Mouse (Mus musculus) myocyte (in vitro differentiated cells): ENCODE measurements around the gene Palld.

Source experiments
- CEBPB ChIP-seq: IDR thresholded peaks from 2 replicates; pipeline ENCODE4 v1.6.1; 2011; ENCODE audit warnings: mild to moderate bottlenecking, moderate library complexity; ENCODE audit not compliant: poor library complexity, insufficient read depth, severe bottlenecking
- E2F4 ChIP-seq: IDR thresholded peaks from one replicate; pipeline ENCODE4 v1.6.1; 2011; ENCODE audit warnings: mild to moderate bottlenecking, control low read depth, moderate library complexity; ENCODE audit not compliant: insufficient read depth
- MAX ChIP-seq: IDR thresholded peaks from one replicate; pipeline ENCODE4 v1.6.1; 2011; ENCODE audit warnings: low read depth, mild to moderate bottlenecking, control low read depth
- MYOD1 ChIP-seq, 3 experiments: IDR thresholded peaks; one replicate each; pipeline ENCODE4 v1.6.1; 2011; ENCODE audit warnings: control low read depth in 2 of 3, low read depth in 2 of 3, mild to moderate bottlenecking in 2 of 3, moderate library complexity in 1 of 3; ENCODE audit not compliant: insufficient read length in 2 of 3, control insufficient read depth in 1 of 3
- POLR2A ChIP-seq: IDR thresholded peaks from one replicate; pipeline ENCODE4 v1.6.1; 2011; ENCODE audit warnings: low read depth, mild to moderate bottlenecking, control low read depth, moderate library complexity; ENCODE audit not compliant: insufficient read length
- TCF12 ChIP-seq: IDR thresholded peaks from one replicate; pipeline ENCODE4 v1.6.1; 2011; ENCODE audit warnings: mild to moderate bottlenecking, control low read depth; ENCODE audit not compliant: poor library complexity, insufficient read depth, severe bottlenecking
- USF1 ChIP-seq: IDR thresholded peaks from one replicate; pipeline ENCODE4 v1.6.1; 2011; ENCODE audit warnings: low read depth, mild to moderate bottlenecking, control low read depth, moderate library complexity

GRCm38 (mm10) chr8:61480260-61480967 lies 422.1 kb downstream of the Palld start:
- TF ChIP-seq TCF12 (no peak), USF1 (no peak), POLR2A (no peak), E2F4 (no peak), MAX (no peak), CEBPB (no peak), MYOD1 (IDR thresholded peaks at IDR 0.05; ENCODE audit: control insufficient read depth in 1 of 3, insufficient read length in 2 of 3, low read depth in 2 of 3) (no peak)
